Mouse (Mus musculus): ENCODE measurements at regions not wholly inside any gene's neighbourhood (a gene's known extent, or its start where the extent isn't known, plus 50 kb on each side); places are given as distances from the start of the nearest gene placed in this dataset.

DNA sequence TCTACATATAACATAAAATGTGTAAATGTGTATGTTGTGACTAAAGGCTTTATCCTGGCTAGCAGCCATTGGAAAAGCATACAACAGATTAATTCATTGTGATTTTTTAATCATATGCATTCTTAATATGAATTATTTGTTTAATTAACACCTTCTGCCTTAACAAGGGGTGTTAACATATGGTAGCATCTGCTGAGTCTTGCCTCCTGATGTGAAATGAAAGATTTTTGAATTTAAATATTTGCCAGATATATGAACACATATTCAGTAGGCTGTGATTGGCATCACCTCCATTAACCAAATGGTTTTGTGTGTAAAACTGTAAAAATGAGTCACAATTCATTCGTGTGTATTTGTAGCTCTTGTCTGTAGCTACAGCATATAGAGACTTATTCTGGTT lies 854.3 kb downstream of the D3Ertd751e start:
- no peak overlapping the region for H3K27ac ChIP-seq (replicated peaks; ENCODE audit: low read depth, low read length)
- H3K4me2 ChIP-seq (ENCODE audit: low read depth, low read length) = no peak overlapping the region
- H3K4me1 ChIP-seq (ENCODE audit: control insufficient read depth, insufficient read depth, low read length) = no peaks in the 10 kb centered on the region
- no peak overlapping the region for H3K4me3 ChIP-seq (ENCODE audit: low read depth, low read length)
- 78% methylated on average over 1 of the region's 1 CpGs for WGBS
- ATAC-seq (replicated peaks; ENCODE audit: insufficient number of reproducible peaks, low FRiP score, low TSS enrichment, low read depth) (no peak), DNase-seq (ENCODE audit: low spot score) (no peak)
- no peaks in the 10 kb centered on the region for H3K36me3 ChIP-seq (replicated peaks; ENCODE audit: control insufficient read depth, insufficient read depth, low read depth, low read length)
- no peaks in the 10 kb centered on the region for H3K27me3 ChIP-seq (ENCODE audit: control insufficient read depth, insufficient read depth, low read length)
- H3K9ac ChIP-seq (replicated peaks; ENCODE audit: low read length) = no peak overlapping the region
- H3K9me3 ChIP-seq (replicated peaks; ENCODE audit: control insufficient read depth, low read length) = no peaks in the 10 kb centered on the region
